ENCODE assay signal across 21 mouse cellular contexts in genomic region chr5:88629987-88630386, GRCm38 (mm10).
"Had no signal": no experiment of that assay in that cellular context is flagged by ENCODE, and none has a peak within 500 bp of the region (broad histone marks: within the 10 kb centered on the region; RNA-seq: fewer than 3 reads in every experiment).

No protein-coding gene starts in this region.

- H3K4me1 ChIP-seq: intestine, embryonic 15.5 days; neural tube, embryonic 12.5 days; neural tube, embryonic 15.5 days had no signal

- H3K4me2 ChIP-seq: intestine, embryonic 15.5 days; limb, embryonic 13.5 days; liver, embryonic 11.5 days; liver, embryonic 15.5 days; midbrain, embryonic 11.5 days; neural tube, embryonic 12.5 days; neural tube, embryonic 15.5 days had no signal

- H3K27me3 ChIP-seq: intestine, embryonic 15.5 days; limb, embryonic 13.5 days; liver, embryonic 15.5 days; neural tube, embryonic 12.5 days; neural tube, embryonic 15.5 days had no signal

- H3K27ac ChIP-seq: intestine, embryonic 15.5 days; kidney, postnatal 0 days; limb, embryonic 13.5 days; liver, embryonic 15.5 days; neural tube, embryonic 12.5 days; neural tube, embryonic 15.5 days had no signal

- H3K9me3 ChIP-seq: intestine, embryonic 15.5 days; limb, embryonic 13.5 days; liver, embryonic 15.5 days; neural tube, embryonic 12.5 days; neural tube, embryonic 15.5 days had no signal

- H3K4me3 ChIP-seq: intestine, embryonic 15.5 days; limb, embryonic 13.5 days; liver, embryonic 15.5 days; neural tube, embryonic 12.5 days; neural tube, embryonic 15.5 days had no signal

- ATAC-seq: intestine, embryonic 15.5 days had no signal

- DNase-seq: kidney, adult 18-20 months; kidney, postnatal 4 days; left cerebral cortex, postnatal 4 days; lung, adult 2 months; lung, postnatal 14 days; lung, postnatal 4 days; midbrain, embryonic 14.5 days; right cerebral cortex, adult 18-20 months; right cerebral cortex, postnatal 14 days; right cerebral cortex, postnatal 4 days; thymus, adult 2 months; thymus, postnatal 14 days; thymus, postnatal 4 days had no signal

- H3K9ac ChIP-seq: intestine, embryonic 15.5 days; limb, embryonic 13.5 days; liver, embryonic 15.5 days; neural tube, embryonic 12.5 days; neural tube, embryonic 15.5 days had no signal
